7 mouse cellular contexts compared by ENCODE assay signal in the genomic region with DNA sequence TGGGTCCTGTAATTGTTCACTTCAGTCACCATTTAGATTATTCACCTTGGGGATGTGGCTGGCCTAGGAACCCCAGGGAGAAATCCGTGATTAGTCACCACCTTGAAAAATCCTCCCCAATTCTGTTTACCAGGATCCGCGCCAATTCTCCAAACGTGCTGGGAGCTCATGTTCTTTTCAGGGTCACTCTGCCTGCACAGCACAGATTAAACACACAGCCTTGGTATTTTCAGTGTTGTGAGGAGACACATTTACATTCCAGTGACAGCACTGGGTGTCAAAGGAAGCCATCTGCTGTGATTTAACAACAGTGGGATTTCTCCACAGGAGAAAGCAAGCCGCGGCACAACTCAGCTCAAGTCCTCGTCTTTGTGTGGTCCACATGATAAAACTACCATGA.
DNase-seq lines count a peak whose midpoint lies in the region; ATAC-seq and TF ChIP-seq lines count a peak whose summit lies in the region.

No protein-coding gene starts in this region.

- TF ChIP-seq CTCF in stomach, postnatal 0 days (IDR thresholded peaks at IDR 0.05; ENCODE audit: low read depth), result no peak

- 0 out of 2 replicates have a peak overlapping the region, but pooled peaks have one; percentile 10 for H3K27ac ChIP-seq in stomach, embryonic 14.5 days (ENCODE audit: low read length)
- no peak overlapping the region for H3K27ac ChIP-seq in stomach, postnatal 0 days (replicated peaks)

- intact Hi-C loops in left cerebral cortex, postnatal 4 days (cut with DNase I), result no loop called here

- H3K27me3 ChIP-seq in stomach, embryonic 14.5 days (ENCODE audit: control insufficient read depth, insufficient read depth, low read length), result no peaks in the 10 kb centered on the region
- H3K27me3 ChIP-seq in stomach, postnatal 0 days (ENCODE audit: control insufficient read depth, insufficient read depth, low read length), result no peaks in the 10 kb centered on the region

- H3K36me3 ChIP-seq in stomach, embryonic 14.5 days (ENCODE audit: control insufficient read depth, insufficient read depth, low read length), result no peaks in the 10 kb centered on the region
- H3K36me3 ChIP-seq in stomach, postnatal 0 days (ENCODE audit: control insufficient read depth, insufficient read depth, low read length), result no peaks in the 10 kb centered on the region

- no peak overlapping the region for H3K4me3 ChIP-seq in stomach, embryonic 14.5 days (ENCODE audit: low read depth, low read length)
- H3K4me3 ChIP-seq in stomach, postnatal 0 days (ENCODE audit: low read depth, low read length), result no peak overlapping the region

- ATAC-seq in stomach, embryonic 14.5 days (ENCODE audit: insufficient number of reproducible peaks, insufficient read depth, low FRiP score, low read depth), result no peak; the same call in 1 of the 2 replicates
- ATAC-seq in stomach, postnatal 0 days (ENCODE audit: low FRiP score, low TSS enrichment), result no peak
- peak; percentile 94 for ATAC-seq in frontal cortex, adult (ENCODE audit: low TSS enrichment)

- H3K4me2 ChIP-seq in stomach, embryonic 14.5 days (replicated peaks; ENCODE audit: low read depth, low read length), result no peak overlapping the region
- H3K4me2 ChIP-seq in stomach, postnatal 0 days (replicated peaks; ENCODE audit: low read depth), result no peak overlapping the region

- TF ChIP-seq EP300 in stomach, postnatal 0 days (optimal IDR thresholded peaks at IDR 0.05), result no peak

- peaks cover 8% of the 10 kb centered on the region; the same call in 1 of the 2 replicates for H3K4me1 ChIP-seq in stomach, embryonic 14.5 days (ENCODE audit: control insufficient read depth, insufficient read depth, low read length)
- peaks cover 3% of the 10 kb centered on the region; the same call in 1 of the 2 replicates for H3K4me1 ChIP-seq in stomach, postnatal 0 days (replicated peaks; ENCODE audit: control insufficient read depth, insufficient read depth)

- no peaks in the 10 kb centered on the region for H3K9me3 ChIP-seq in stomach, embryonic 14.5 days (ENCODE audit: control insufficient read depth, low read depth, low read length)
- no peaks in the 10 kb centered on the region for H3K9me3 ChIP-seq in stomach, postnatal 0 days (ENCODE audit: control insufficient read depth, low read length)

- 22% methylated on average over 7 of the region's 7 CpGs for WGBS in stomach, embryonic 14.5 days
- 20% methylated on average over 7 of the region's 7 CpGs for WGBS in stomach, postnatal 0 days

- DNase-seq in stomach, postnatal 0 days (ENCODE audit: low spot score), result no peak
- peak; percentile 21 for DNase-seq in left cerebral cortex, postnatal 4 days
- DNase-seq in right cerebral cortex, postnatal 25 days, result peak; percentile 13
- DNase-seq in urinary bladder, postnatal 10 days (ENCODE audit: low spot score), result no peak
- no peak for DNase-seq in gastrocnemius, postnatal 25 days

- H3K9ac ChIP-seq in stomach, embryonic 14.5 days (replicated peaks; ENCODE audit: low read depth, low read length), result no peak overlapping the region
- no peak overlapping the region for H3K9ac ChIP-seq in stomach, postnatal 0 days (ENCODE audit: low read length)

Comparison
In these comparisons a context has a peak if more than half of its experiments do, and no peak if none do; other contexts are left out.
1. DNase-seq: peak in left cerebral cortex, postnatal 4 days (single experiment) and right cerebral cortex, postnatal 25 days (single experiment); none in stomach, postnatal 0 days (single experiment), urinary bladder, postnatal 10 days (single experiment) and gastrocnemius, postnatal 25 days (single experiment).